Mouse (Mus musculus): ENCODE measurements around the gene Ankrd66. TPM values are rescaled to one million over a fixed set of nuclear protein-coding genes. Genes with fewer than 3 reads are reported as not detected.

The Ankrd66 gene
- polyA plus RNA-seq, 1 experiment from 2014 or later: 0.36 TPM

DNA sequence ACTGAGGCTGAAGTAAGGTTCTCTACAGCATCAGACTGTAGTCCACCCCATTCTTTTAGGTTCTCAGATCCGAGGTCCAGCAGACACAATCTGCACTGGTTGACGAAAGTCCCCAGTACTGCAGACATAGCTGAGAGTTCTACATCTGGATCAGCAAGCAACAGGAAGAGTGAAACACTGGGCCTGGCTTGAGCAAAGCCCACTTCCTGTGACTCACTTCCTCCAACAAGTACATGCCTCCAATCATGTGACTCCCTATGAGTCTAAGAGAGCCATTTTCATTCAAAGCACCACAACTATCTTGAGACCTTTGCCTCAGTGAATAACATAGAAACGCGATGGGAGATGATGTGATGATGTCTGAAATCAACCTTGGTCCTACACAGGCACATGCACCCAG is 12.2 kb downstream of the Ankrd66 start:
- no peak overlapping the region for H3K4me3 ChIP-seq (ENCODE audit: low read depth, low read length)
- no peak overlapping the region for H3K27ac ChIP-seq (replicated peaks; ENCODE audit: low read depth, low read length)
- H3K4me2 ChIP-seq (ENCODE audit: low read depth, low read length): no peak overlapping the region
- no peak overlapping the region for H3K9ac ChIP-seq (replicated peaks; ENCODE audit: low read length)
- no peaks in the 10 kb centered on the region for H3K9me3 ChIP-seq (replicated peaks; ENCODE audit: control insufficient read depth, low read length)
- H3K36me3 ChIP-seq (replicated peaks; ENCODE audit: control insufficient read depth, insufficient read depth, low read depth, low read length): no peaks in the 10 kb centered on the region
- H3K4me1 ChIP-seq (ENCODE audit: control insufficient read depth, insufficient read depth, low read length): no peaks in the 10 kb centered on the region
- no peaks in the 10 kb centered on the region for H3K27me3 ChIP-seq (ENCODE audit: control insufficient read depth, insufficient read depth, low read length)
- no peak for ATAC-seq (replicated peaks; ENCODE audit: insufficient number of reproducible peaks, low FRiP score, low TSS enrichment, low read depth)
- WGBS: 86% methylated on average over 4 of the region's 4 CpGs
- no peak for DNase-seq (ENCODE audit: low spot score)

DNA sequence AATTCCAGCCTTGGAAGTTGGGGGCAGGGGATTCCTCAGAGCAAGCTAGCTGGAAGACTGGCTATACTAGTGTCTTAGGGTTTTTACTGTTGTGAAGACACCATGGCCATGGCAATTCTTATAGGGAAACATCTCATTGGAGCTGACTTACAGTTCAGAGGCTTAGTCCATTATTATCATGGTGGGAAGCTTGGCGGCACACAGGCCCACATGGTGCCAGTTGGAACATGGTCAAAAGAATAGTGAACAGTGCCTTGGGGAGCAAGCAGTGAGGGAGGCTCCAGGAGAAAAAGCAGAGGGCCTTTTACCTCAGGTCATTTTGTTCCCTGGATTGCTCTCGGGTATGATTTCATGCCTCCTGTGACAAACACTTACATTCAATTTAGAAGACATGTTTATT is 12.9 kb downstream of the Ankrd66 start:
- H3K27me3 ChIP-seq (ENCODE audit: control insufficient read depth, insufficient read depth, low read length): no peaks in the 10 kb centered on the region
- no peaks in the 10 kb centered on the region for H3K4me1 ChIP-seq (ENCODE audit: control insufficient read depth, insufficient read depth, low read length)
- 79% methylated on average over 2 of the region's 2 CpGs for WGBS
- H3K36me3 ChIP-seq (replicated peaks; ENCODE audit: control insufficient read depth, insufficient read depth, low read depth, low read length): no peaks in the 10 kb centered on the region
- DNase-seq (ENCODE audit: low spot score) (no peak), ATAC-seq (replicated peaks; ENCODE audit: insufficient number of reproducible peaks, low FRiP score, low TSS enrichment, low read depth) (no peak)
- no peaks in the 10 kb centered on the region for H3K9me3 ChIP-seq (replicated peaks; ENCODE audit: control insufficient read depth, low read length)
- no peak overlapping the region for H3K9ac ChIP-seq (replicated peaks; ENCODE audit: low read length)
- no peak overlapping the region for H3K27ac ChIP-seq (replicated peaks; ENCODE audit: low read depth, low read length)
- no peak overlapping the region for H3K4me3 ChIP-seq (ENCODE audit: low read depth, low read length)
- H3K4me2 ChIP-seq (ENCODE audit: low read depth, low read length): no peak overlapping the region

- no peaks in the 10 kb centered on the region for H3K36me3 ChIP-seq (replicated peaks; ENCODE audit: control insufficient read depth, insufficient read depth, low read depth, low read length)
- H3K9me3 ChIP-seq (replicated peaks; ENCODE audit: control insufficient read depth, low read length): no peaks in the 10 kb centered on the region
- no peak overlapping the region for H3K4me2 ChIP-seq (ENCODE audit: low read depth, low read length)
- H3K27ac ChIP-seq (replicated peaks; ENCODE audit: low read depth, low read length): no peak overlapping the region
- H3K9ac ChIP-seq (replicated peaks; ENCODE audit: low read length): no peak overlapping the region
- no peaks in the 10 kb centered on the region for H3K27me3 ChIP-seq (ENCODE audit: control insufficient read depth, insufficient read depth, low read length)
- 82% methylated on average over 3 of the region's 3 CpGs for WGBS
- DNase-seq (ENCODE audit: low spot score) (no peak), ATAC-seq (replicated peaks; ENCODE audit: insufficient number of reproducible peaks, low FRiP score, low TSS enrichment, low read depth) (no peak)
- no peak overlapping the region for H3K4me3 ChIP-seq (ENCODE audit: low read depth, low read length)
- H3K4me1 ChIP-seq (ENCODE audit: control insufficient read depth, insufficient read depth, low read length): no peaks in the 10 kb centered on the region
Observed at GRCm38 (mm10) chr17:43520166-43520565, 23.3 kb downstream of the Ankrd66 start.

DNA sequence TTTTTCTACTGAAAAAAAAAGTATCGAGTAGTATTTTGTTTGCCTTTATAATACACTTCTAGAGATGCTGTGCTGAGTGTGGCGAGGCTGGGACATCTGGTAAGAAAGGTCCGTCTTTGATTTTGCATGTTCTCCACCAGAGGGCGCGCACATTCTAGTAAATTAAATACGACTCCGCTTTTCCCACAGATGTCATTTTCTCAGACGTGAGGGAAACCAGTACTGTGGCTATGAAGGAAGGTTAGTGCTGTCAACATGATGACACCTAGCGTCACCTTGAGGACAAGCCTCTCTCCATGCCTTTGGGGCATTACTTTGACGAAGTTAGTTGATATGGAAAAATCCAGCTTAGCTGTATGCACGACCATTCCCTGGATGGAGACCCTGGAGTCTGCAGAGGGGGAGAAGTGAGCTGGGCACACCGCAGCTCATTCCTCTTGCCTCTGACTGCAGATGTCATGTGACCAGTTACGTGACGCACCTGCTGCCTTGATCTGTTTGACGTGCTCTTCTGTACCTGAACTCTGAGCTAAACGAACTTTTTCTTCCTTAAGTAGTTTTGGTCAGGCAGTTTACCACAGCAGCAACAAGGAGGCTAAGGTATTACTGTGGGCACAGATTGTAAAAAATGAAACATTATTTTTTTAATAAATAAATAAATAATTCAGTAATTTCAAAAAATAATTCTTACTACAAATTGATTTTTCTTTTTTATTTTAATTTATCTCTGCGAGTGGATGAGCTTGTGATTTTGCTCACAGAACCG is 24.6 kb downstream of the Ankrd66 start:
- Histone ChIP-seq H3K4me1 (ENCODE audit: control insufficient read depth, insufficient read depth, low read length) (no peaks in the 10 kb centered on the region), H3K27ac (replicated peaks; ENCODE audit: low read depth, low read length) (no peak overlapping the region), H3K4me2 (ENCODE audit: low read depth, low read length) (no peak overlapping the region), H3K9ac (replicated peaks; ENCODE audit: low read length) (no peak overlapping the region), H3K9me3 (replicated peaks; ENCODE audit: control insufficient read depth, low read length) (no peaks in the 10 kb centered on the region), H3K36me3 (replicated peaks; ENCODE audit: control insufficient read depth, insufficient read depth, low read depth, low read length) (no peaks in the 10 kb centered on the region), H3K4me3 (ENCODE audit: low read depth, low read length) (no peak overlapping the region), H3K27me3 (ENCODE audit: control insufficient read depth, insufficient read depth, low read length) (no peaks in the 10 kb centered on the region)
- WGBS: 28% methylated on average over 18 of the region's 18 CpGs
- ATAC-seq (replicated peaks; ENCODE audit: insufficient number of reproducible peaks, low FRiP score, low TSS enrichment, low read depth) (peak; percentile 67), DNase-seq (ENCODE audit: low spot score) (peak; percentile 88)

GRCm38 (mm10) chr17:43510782-43511181 is 32.7 kb downstream of the Ankrd66 start:
- H3K4me2 ChIP-seq (ENCODE audit: low read depth, low read length): no peak overlapping the region
- no peak for DNase-seq (ENCODE audit: low spot score)
- H3K27me3 ChIP-seq (ENCODE audit: control insufficient read depth, insufficient read depth, low read length): no peaks in the 10 kb centered on the region
- H3K9me3 ChIP-seq (replicated peaks; ENCODE audit: control insufficient read depth, low read length): no peaks in the 10 kb centered on the region
- 60% methylated on average over 4 of the region's 4 CpGs for WGBS
- H3K36me3 ChIP-seq (replicated peaks; ENCODE audit: control insufficient read depth, insufficient read depth, low read depth, low read length): no peaks in the 10 kb centered on the region
- H3K9ac ChIP-seq (replicated peaks; ENCODE audit: low read length): no peak overlapping the region
- ATAC-seq (replicated peaks; ENCODE audit: insufficient number of reproducible peaks, low FRiP score, low TSS enrichment, low read depth): no peak
- H3K4me1 ChIP-seq (ENCODE audit: control insufficient read depth, insufficient read depth, low read length): no peaks in the 10 kb centered on the region
- H3K4me3 ChIP-seq (ENCODE audit: low read depth, low read length): no peak overlapping the region
- H3K27ac ChIP-seq (replicated peaks; ENCODE audit: low read depth, low read length): no peak overlapping the region

GRCm38 (mm10) chr17:43504594-43504934 is 38.9 kb downstream of the Ankrd66 start:
- no peak overlapping the region for H3K9ac ChIP-seq (replicated peaks; ENCODE audit: low read length)
- no peaks in the 10 kb centered on the region for H3K4me1 ChIP-seq (ENCODE audit: control insufficient read depth, insufficient read depth, low read length)
- 75% methylated on average over 6 of the region's 6 CpGs for WGBS
- no peak for ATAC-seq (replicated peaks; ENCODE audit: insufficient number of reproducible peaks, low FRiP score, low TSS enrichment, low read depth)
- no peak overlapping the region for H3K27ac ChIP-seq (replicated peaks; ENCODE audit: low read depth, low read length)
- H3K4me2 ChIP-seq (ENCODE audit: low read depth, low read length): no peak overlapping the region
- no peak for DNase-seq (ENCODE audit: low spot score)
- H3K4me3 ChIP-seq (ENCODE audit: low read depth, low read length): no peak overlapping the region
- H3K9me3 ChIP-seq (replicated peaks; ENCODE audit: control insufficient read depth, low read length): no peaks in the 10 kb centered on the region
- no peaks in the 10 kb centered on the region for H3K36me3 ChIP-seq (replicated peaks; ENCODE audit: control insufficient read depth, insufficient read depth, low read depth, low read length)
- no peaks in the 10 kb centered on the region for H3K27me3 ChIP-seq (ENCODE audit: control insufficient read depth, insufficient read depth, low read length)

- H3K4me1 ChIP-seq (ENCODE audit: control insufficient read depth, insufficient read depth, low read length): no peaks in the 10 kb centered on the region
- H3K27ac ChIP-seq (replicated peaks; ENCODE audit: low read depth, low read length): no peak overlapping the region
- no peaks in the 10 kb centered on the region for H3K27me3 ChIP-seq (ENCODE audit: control insufficient read depth, insufficient read depth, low read length)
- DNase-seq (ENCODE audit: low spot score) (no peak), ATAC-seq (replicated peaks; ENCODE audit: insufficient number of reproducible peaks, low FRiP score, low TSS enrichment, low read depth) (no peak)
- H3K9me3 ChIP-seq (replicated peaks; ENCODE audit: control insufficient read depth, low read length): no peaks in the 10 kb centered on the region
- H3K4me2 ChIP-seq (ENCODE audit: low read depth, low read length): no peak overlapping the region
- H3K4me3 ChIP-seq (ENCODE audit: low read depth, low read length): no peak overlapping the region
- H3K9ac ChIP-seq (replicated peaks; ENCODE audit: low read length): no peak overlapping the region
- WGBS: 69% methylated on average over 4 of the region's 4 CpGs
- no peaks in the 10 kb centered on the region for H3K36me3 ChIP-seq (replicated peaks; ENCODE audit: control insufficient read depth, insufficient read depth, low read depth, low read length)
Observed at GRCm38 (mm10) chr17:43503861-43504593, 39.4 kb downstream of the Ankrd66 start.

GRCm38 (mm10) chr17:43502592-43502991 is 40.8 kb downstream of the Ankrd66 start, which contains the start of gene Mep1a:
Mep1a (minus strand) TSS chr17:43502812.
- 93% methylated on average over 9 of the region's 9 CpGs for WGBS
- no peak within 1 kb of the TSS for H3K4me3 ChIP-seq (ENCODE audit: low read depth, low read length)
- H3K36me3 ChIP-seq (replicated peaks; ENCODE audit: control insufficient read depth, insufficient read depth, low read depth, low read length): no peaks in the 10 kb centered on the region
- H3K4me2 ChIP-seq (ENCODE audit: low read depth, low read length): no peak within 1 kb of the TSS
- no peak within 1 kb of the TSS for H3K27ac ChIP-seq (replicated peaks; ENCODE audit: low read depth, low read length)
- no peak for DNase-seq (ENCODE audit: low spot score)
- no peaks in the 10 kb centered on the region for H3K4me1 ChIP-seq (ENCODE audit: control insufficient read depth, insufficient read depth, low read length)
- no peaks in the 10 kb centered on the region for H3K9me3 ChIP-seq (replicated peaks; ENCODE audit: control insufficient read depth, low read length)
- no peak for ATAC-seq (replicated peaks; ENCODE audit: insufficient number of reproducible peaks, low FRiP score, low TSS enrichment, low read depth)
- no peaks in the 10 kb centered on the region for H3K27me3 ChIP-seq (ENCODE audit: control insufficient read depth, insufficient read depth, low read length)
- no peak within 1 kb of the TSS for H3K9ac ChIP-seq (replicated peaks; ENCODE audit: low read length)

Measured in embryonic facial prominence, embryonic 11.5 days (tissue).